Mouse (Mus musculus) liver, embryonic 13.5 days (tissue): ENCODE results near the gene Ptprb. TPM values are rescaled to one million over a fixed set of nuclear protein-coding genes. Genes with fewer than 3 reads are reported as not detected.

Experiments
- ATAC-seq: fragments of 200-750 bp; cut with Nextera tagmentation; 2 replicates; pipeline ENCODE4 v1.8.0; 2017; ENCODE audit warnings: low read depth, mild to moderate bottlenecking, moderate number of reproducible peaks, moderate library complexity
- DNase-seq: peaks from one replicate; pipeline ENCODE4 v3.0.0; 2022
- H3K27ac ChIP-seq: fragments of 300-500 bp; sonication (generic); 2 replicates; pipeline ENCODE4 v1.5.1; 2015; ENCODE audit warnings: moderate library complexity, mild to moderate bottlenecking, inconsistent platforms
- H3K27me3 ChIP-seq: fragments of 300-500 bp; sonication (generic); 2 replicates; pipeline ENCODE4 v1.6.1; 2015; ENCODE audit warnings: mild to moderate bottlenecking, inconsistent platforms
- H3K36me3 ChIP-seq: fragments of 300-500 bp; sonication (generic); 2 replicates; pipeline ENCODE4 v1.6.1; 2015; ENCODE audit warnings: mild to moderate bottlenecking, inconsistent platforms
- H3K4me1 ChIP-seq: fragments of 300-500 bp; sonication (generic); replicated peaks from 2 replicates; pipeline ENCODE4 v1.6.1; 2015; ENCODE audit warnings: inconsistent platforms
- H3K4me2 ChIP-seq: fragments of 300-500 bp; sonication (generic); 2 replicates; pipeline ENCODE4 v1.6.1; 2015; ENCODE audit warnings: inconsistent platforms, mild to moderate bottlenecking, moderate library complexity
- H3K4me3 ChIP-seq: fragments of 300-500 bp; sonication (generic); replicated peaks from 2 replicates; pipeline ENCODE4 v1.5.1; 2015; ENCODE audit warnings: mild to moderate bottlenecking, inconsistent platforms
- H3K9ac ChIP-seq: fragments of 300-500 bp; sonication (generic); 2 replicates; pipeline ENCODE4 v1.6.1; 2015; ENCODE audit warnings: mild to moderate bottlenecking, inconsistent platforms
- H3K9me3 ChIP-seq: fragments of 300-500 bp; sonication (generic); replicated peaks from 2 replicates; pipeline ENCODE4 v1.6.1; 2016; ENCODE audit warnings: inconsistent platforms
- WGBS: fragments of 180-500 bp; shearing (Covaris S2); methylation state at CpG from one replicate; pipeline ENCODE4 v1.1.7; 2015; ENCODE audit not compliant: insufficient replicate concordance; 5-methylcytosine and 5-hydroxymethylcytosine counted together
- polyA plus RNA-seq: library from polyadenylated mRNA; unstranded; fragments of >200 nt; fragmentation: Nextera tagmentation; extraction: Ambion mirVana; gene quantifications from 2 replicates; pipeline ENCODE4 v1.2.1, GENCODE M21; 2015

The Ptprb gene
- polyA plus RNA-seq, 1 experiment from 2014 or later = 1.2 TPM

DNA sequence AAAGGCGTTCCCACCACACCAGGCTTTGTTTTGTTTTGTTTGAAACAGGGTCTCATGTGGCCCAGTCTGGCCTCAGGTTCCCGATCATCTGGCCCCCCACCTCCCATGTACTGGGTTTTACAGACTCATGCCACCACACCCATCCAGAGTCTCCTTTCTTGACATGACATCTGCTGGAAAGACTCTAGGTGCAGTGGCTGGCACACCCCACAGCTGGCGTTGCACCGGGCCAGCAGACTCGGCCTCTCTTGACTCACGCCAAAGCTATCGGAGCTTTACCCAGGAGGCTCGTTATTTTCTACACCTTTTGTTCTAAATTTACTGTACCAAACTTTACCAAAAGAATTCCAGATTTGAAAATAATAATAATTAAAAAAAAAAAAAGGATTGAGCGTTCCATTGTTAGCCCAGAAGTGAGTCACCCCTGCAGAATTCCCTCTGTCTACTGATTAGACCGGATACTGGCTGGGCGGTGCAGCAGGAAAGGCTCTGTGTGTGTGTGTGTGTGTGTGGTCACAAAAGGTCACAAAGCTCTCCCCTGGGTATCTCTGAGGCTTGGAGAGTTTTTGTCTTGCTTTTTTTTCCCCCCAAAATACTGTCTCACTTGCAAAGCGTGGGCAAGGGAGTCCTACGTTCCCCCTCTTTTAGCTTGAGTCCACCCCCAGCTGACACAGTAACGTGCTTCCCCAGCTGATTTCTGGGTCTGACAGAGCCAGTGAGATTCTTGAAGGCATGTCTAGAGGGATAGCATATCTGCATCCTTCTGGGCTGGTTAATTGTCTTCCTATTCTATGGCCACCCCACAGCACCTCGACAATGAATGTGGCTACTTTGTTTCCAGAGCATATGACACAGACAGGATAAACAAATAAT lies 8.5 kb upstream of the Ptprb start:
- 44% methylated on average over 15 of the region's 15 CpGs for WGBS
- no peak overlapping the region; the same call in 1 of the 2 replicates for H3K27ac ChIP-seq

DNA sequence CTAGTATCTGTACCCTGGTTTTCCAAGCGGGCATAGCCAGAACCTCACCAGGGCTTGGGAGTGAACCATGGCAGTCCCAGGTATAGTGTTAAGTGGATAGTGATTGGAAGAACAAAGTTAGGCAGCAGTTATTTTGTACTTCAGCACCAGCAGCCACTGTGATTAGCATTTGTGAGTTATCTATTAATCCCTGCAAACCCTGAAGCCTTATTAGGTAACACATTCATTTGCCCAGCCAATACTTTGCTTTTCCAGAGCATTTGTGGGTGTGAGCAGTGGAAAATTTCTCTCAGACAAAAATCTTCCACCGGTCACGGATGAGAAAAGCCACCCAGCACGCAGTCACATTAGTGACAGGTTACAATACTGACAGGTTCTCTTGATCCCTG lies 7.9 kb upstream of the Ptprb start:
- DNase-seq = no peak
- Histone ChIP-seq H3K4me2 (no peak overlapping the region), H3K4me1 (peaks cover 14% of the 10 kb centered on the region), H3K9me3 (no peaks in the 10 kb centered on the region), H3K36me3 (no peaks in the 10 kb centered on the region), H3K4me3 (no peak overlapping the region), H3K27me3 (no peaks in the 10 kb centered on the region), H3K9ac (no peak overlapping the region), H3K27ac (no peak overlapping the region)
- ATAC-seq = peak; percentile 45
- WGBS = 40% methylated on average over 4 of the region's 4 CpGs

More for the DNA sequence above, 8.5 kb upstream of the Ptprb start:
- peak; percentile 57; the same call in 1 of the 2 replicates for ATAC-seq
- no peaks in the 10 kb centered on the region for H3K36me3 ChIP-seq
- no peaks in the 10 kb centered on the region for H3K27me3 ChIP-seq
- H3K9ac ChIP-seq = no peak overlapping the region
- H3K4me2 ChIP-seq = no peak overlapping the region
- no peaks in the 10 kb centered on the region for H3K9me3 ChIP-seq
- peaks cover 14% of the 10 kb centered on the region for H3K4me1 ChIP-seq
- no peak for DNase-seq
- H3K4me3 ChIP-seq = no peak overlapping the region

DNA sequence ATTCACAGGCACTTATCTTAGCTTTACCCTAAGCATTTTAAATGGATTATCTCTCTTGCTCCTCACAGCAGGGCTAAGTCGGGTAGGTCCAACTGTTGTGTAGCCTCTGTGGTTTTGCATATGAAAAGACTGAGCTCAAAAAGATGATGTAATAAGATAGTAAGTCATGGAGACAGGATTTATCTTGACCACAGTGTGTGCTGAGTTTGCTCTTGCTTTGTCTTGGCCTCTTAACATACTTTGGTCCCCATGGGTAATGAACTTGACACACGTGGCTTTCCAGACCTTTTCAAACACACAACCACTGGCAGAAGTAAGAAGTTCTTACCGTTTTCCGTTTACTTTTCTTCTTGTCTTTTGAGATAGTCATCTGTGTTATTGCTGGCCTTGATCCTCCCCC lies 7.0 kb upstream of the Ptprb start:
- no peak overlapping the region for H3K4me2 ChIP-seq
- ATAC-seq (no peak), DNase-seq (no peak)
- H3K4me3 ChIP-seq = no peak overlapping the region
- H3K4me1 ChIP-seq = peaks cover 14% of the 10 kb centered on the region
- H3K9me3 ChIP-seq = no peaks in the 10 kb centered on the region
- WGBS = 39% methylated on average over 4 of the region's 4 CpGs
- H3K27ac ChIP-seq = no peak overlapping the region
- no peaks in the 10 kb centered on the region for H3K36me3 ChIP-seq
- no peak overlapping the region for H3K9ac ChIP-seq
- no peaks in the 10 kb centered on the region for H3K27me3 ChIP-seq

DNA sequence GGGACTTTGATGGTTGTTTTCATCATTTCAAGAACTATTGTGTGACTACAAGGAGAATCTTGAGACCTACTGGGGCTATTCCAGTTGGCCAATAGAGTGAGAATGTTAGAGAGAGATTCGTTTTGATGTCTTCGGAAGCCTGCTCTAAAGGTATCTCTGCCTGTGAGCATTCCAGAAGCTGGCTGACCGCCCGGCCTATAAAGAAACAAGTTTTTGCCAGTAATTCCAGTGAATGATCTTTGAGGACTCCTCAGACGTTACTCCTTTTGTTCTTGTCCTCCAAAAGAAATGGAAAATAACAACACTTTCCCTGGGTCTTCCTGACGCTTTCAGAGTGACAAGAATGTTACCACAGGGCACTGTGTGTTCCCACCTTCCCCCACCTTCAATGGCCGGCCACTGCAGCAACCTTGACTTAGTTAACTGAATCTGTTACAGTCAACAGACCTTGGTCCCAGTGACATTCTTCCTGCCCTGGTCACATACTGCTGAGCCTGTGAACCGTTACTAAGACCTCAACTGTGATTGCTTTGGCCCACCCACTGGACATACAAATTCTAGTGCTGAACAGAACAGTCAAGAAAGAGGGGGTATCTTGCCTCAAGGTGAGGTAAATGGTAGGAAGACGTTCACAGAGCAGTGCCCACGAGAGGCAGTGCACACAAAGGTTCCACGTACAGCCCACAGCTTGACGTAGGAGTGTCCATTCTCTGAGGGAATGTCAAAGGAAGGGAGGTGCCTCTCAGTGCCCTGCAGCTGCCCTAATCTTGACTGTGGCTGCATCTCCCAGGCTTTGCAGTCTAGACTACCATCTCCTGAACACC lies 4.5 kb upstream of the Ptprb start:
- Histone ChIP-seq H3K4me2 (no peak overlapping the region), H3K9me3 (no peaks in the 10 kb centered on the region), H3K27me3 (no peaks in the 10 kb centered on the region), H3K4me1 (peaks cover 14% of the 10 kb centered on the region), H3K9ac (no peak overlapping the region), H3K27ac (no peak overlapping the region), H3K4me3 (no peak overlapping the region), H3K36me3 (no peaks in the 10 kb centered on the region)
- ATAC-seq = no peak
- DNase-seq = no peak
- WGBS = 58% methylated on average over 12 of the region's 12 CpGs

DNA sequence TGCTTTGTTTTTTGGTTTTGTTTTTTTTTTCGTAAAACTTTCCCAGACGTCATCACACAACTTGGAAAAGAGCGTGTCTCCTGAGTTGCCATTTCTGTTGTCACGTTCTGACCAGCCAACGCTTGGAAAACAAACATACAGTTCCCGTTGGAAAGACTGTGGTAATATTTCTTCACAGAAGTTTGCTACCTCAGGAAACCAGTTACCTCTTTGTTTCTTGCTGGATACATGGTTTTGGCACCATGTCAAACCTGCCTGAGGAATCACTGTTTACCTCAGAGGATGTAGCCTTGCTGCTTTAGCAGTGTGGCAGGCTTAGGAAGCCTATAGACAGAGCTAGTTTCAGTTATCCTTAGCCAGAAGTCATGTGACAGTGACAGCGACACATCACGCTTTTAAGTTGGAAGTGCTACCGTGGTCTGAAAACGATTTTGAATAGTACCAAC lies 3.8 kb upstream of the Ptprb start:
- no peaks in the 10 kb centered on the region for H3K9me3 ChIP-seq
- H3K4me3 ChIP-seq = no peak overlapping the region
- H3K9ac ChIP-seq = no peak overlapping the region
- H3K36me3 ChIP-seq = no peaks in the 10 kb centered on the region
- H3K4me2 ChIP-seq = no peak overlapping the region
- no peak overlapping the region for H3K27ac ChIP-seq
- ATAC-seq (no peak), DNase-seq (no peak)
- H3K4me1 ChIP-seq = peaks cover 14% of the 10 kb centered on the region
- no peaks in the 10 kb centered on the region for H3K27me3 ChIP-seq
- 71% methylated on average over 10 of the region's 10 CpGs for WGBS

DNA sequence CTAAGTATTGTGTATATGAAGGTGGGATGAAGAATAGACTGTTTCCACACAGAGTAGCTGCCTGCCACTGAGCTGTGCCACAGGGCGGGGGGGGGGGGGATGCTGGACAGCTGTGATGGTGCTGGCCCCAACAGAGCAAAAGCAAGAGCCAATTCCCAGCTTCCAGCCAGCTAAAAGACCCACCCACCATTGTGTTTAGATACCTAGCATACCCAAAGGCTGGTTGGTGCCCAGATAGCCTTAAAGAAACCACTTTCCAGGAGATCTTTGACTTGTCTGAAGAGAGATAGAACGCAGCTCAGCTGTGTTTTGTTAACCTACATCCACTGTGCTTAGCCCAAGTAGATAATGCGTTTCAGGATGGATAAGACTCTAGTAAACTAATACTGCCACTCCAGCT lies 3.2 kb upstream of the Ptprb start:
- Histone ChIP-seq H3K27ac (no peak overlapping the region), H3K9ac (no peak overlapping the region), H3K4me1 (peaks cover 11% of the 10 kb centered on the region), H3K4me3 (no peak overlapping the region), H3K9me3 (no peaks in the 10 kb centered on the region), H3K4me2 (no peak overlapping the region), H3K36me3 (no peaks in the 10 kb centered on the region), H3K27me3 (no peaks in the 10 kb centered on the region)
- no peak for ATAC-seq
- 47% methylated on average over 3 of the region's 3 CpGs for WGBS
- no peak for DNase-seq

DNA sequence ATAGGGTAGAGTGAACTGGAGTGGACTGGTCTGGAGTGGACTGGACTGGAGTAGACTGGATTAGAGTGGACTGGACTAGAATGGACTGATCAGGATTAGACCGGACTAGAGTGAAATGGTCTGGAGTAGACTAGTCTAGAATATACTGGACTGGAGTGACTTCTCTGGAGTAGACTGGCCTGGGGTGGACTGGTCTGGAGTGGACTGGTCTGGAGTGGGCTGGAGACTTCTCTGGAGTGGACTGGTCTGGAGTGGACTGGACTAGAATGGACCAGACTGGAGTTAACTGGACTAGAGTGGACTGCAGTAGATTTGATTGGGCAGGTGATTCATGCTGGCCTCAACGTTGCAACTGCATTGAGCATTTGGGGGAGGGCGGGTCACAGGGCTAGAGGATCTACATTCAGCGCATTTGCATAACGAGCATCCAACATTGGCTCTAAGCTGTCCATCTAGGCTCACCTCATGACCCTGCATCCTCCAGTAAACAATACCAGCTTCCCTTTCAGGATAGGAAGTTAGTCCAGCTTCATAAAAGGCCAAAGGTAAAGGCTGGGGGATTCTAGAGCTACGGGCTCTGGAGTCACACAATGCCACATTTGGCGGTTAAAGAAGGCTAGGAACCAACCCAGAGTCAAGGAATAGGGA lies 11.5 kb downstream of the Ptprb start:
- DNase-seq (no peak), ATAC-seq (no peak)
- no peaks in the 10 kb centered on the region for H3K36me3 ChIP-seq
- H3K9me3 ChIP-seq = no peaks in the 10 kb centered on the region
- no peak overlapping the region for H3K4me2 ChIP-seq
- H3K4me3 ChIP-seq = no peak overlapping the region
- H3K9ac ChIP-seq = no peak overlapping the region
- WGBS = 65% methylated on average over 7 of the region's 7 CpGs
- no peak overlapping the region for H3K27ac ChIP-seq
- peaks cover 6% of the 10 kb centered on the region; the same call in 1 of the 2 replicates for H3K4me1 ChIP-seq
- no peaks in the 10 kb centered on the region for H3K27me3 ChIP-seq

DNA sequence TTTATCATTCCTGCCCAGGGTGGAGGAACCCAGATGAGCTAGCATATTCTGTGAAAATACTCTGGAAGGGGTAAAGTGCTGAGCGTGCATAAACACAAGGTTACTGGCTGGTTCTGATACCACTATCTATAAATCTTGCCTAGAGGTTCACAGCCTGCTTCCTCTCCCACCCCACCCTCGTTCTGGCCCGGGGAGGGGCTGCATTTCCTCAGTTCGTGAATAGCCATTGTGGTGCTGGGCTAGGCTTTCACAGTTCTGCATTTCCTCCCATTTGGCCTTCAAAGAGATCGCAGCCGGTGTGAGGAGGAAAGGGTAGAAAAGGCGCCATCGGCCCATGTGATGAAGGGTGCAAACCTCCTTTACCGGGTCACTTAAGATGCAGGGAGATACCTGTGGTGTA lies 12.8 kb downstream of the Ptprb start:
- Histone ChIP-seq H3K36me3 (no peaks in the 10 kb centered on the region), H3K4me3 (no peak overlapping the region), H3K9me3 (no peaks in the 10 kb centered on the region), H3K9ac (no peak overlapping the region), H3K4me1 (peaks cover 6% of the 10 kb centered on the region; the same call in 1 of the 2 replicates), H3K27ac (no peak overlapping the region), H3K27me3 (no peaks in the 10 kb centered on the region), H3K4me2 (no peak overlapping the region)
- WGBS = 6% methylated on average over 9 of the region's 9 CpGs
- peak; percentile 13 for DNase-seq
- ATAC-seq = peak; percentile 50

DNA sequence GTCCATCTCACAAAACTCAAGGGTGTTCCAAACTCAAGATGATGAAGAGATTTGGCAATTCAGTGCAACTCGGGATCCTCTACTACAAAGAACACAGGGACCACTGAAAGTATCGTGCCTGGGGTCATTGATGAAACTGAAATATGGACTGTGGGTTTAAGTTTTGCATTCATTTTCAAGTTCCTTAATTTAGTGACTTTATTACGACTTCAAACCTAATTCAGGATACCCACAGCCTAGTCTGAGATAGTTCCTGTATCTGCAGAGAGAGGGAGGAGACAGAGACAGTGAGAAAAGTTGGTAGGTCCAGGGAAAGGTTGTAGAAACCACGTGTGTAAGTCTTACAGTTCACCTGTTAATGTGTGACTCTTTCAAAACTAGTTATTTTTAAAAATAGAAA lies 15.2 kb downstream of the Ptprb start:
- Histone ChIP-seq H3K27me3 (no peaks in the 10 kb centered on the region), H3K4me1 (peaks cover 6% of the 10 kb centered on the region; the same call in 1 of the 2 replicates), H3K9ac (no peak overlapping the region), H3K4me2 (no peak overlapping the region), H3K9me3 (no peaks in the 10 kb centered on the region), H3K4me3 (no peak overlapping the region), H3K27ac (no peak overlapping the region), H3K36me3 (no peaks in the 10 kb centered on the region)
- WGBS = 43% methylated on average over 4 of the region's 4 CpGs
- DNase-seq (no peak), ATAC-seq (no peak)

DNA sequence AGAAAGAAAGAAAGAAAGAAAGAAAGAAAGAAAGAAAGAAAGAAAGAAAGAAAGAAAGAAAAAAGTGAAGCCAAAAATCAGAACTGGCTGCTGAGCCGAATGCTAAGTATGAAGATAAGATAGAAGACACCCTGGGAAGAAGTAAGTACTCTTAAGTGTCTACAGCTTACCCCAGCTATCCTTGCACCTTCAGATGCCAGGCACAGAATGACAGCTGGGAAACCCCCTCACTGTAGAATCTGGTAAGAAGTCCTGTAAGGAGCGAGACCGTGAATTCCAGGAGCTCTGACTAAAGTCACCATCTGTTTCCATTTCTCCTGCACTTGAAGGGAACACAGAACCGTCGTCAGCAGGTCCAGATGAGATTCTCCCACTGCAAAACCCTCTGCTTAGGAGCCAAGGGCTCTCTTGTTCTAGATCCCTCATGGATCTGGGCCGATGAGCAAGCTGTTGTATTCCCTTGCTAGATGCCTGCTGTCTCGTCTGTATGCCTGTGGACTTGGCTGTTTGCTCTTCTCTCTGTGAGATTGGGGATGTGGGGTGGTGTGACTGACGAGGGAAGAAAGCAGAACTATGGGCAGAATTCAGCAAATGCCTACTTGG lies 15.9 kb downstream of the Ptprb start:
- Histone ChIP-seq H3K36me3 (no peaks in the 10 kb centered on the region), H3K4me2 (no peak overlapping the region), H3K9me3 (no peaks in the 10 kb centered on the region), H3K4me1 (peaks cover 6% of the 10 kb centered on the region; the same call in 1 of the 2 replicates), H3K27ac (no peak overlapping the region), H3K4me3 (no peak overlapping the region), H3K9ac (no peak overlapping the region), H3K27me3 (no peaks in the 10 kb centered on the region)
- WGBS = 41% methylated on average over 8 of the region's 8 CpGs
- DNase-seq (no peak), ATAC-seq (no peak)

DNA sequence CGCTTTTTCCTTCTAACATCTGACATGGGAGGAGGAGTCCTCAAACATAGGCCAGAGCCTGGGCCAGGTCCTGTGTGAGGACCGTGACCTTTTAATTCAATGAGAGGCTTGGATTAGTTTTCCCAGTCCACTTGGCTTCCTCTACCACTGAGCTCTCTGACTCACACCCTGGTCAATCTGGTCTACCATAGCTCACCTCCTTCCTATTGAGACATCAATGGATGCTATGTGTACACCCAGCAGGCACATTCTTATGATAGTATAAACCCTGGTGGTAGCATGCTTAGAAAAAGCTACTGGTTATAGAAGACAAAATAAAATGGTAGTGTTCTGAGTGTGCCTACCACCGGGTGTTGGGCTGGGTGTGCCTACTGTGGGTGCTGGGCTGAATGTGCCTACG lies 21.1 kb downstream of the Ptprb start:
- Histone ChIP-seq H3K4me2 (no peak overlapping the region), H3K36me3 (no peaks in the 10 kb centered on the region), H3K27me3 (peaks cover 18% of the 10 kb centered on the region), H3K4me1 (no peaks in the 10 kb centered on the region), H3K27ac (no peak overlapping the region), H3K9ac (no peak overlapping the region), H3K9me3 (no peaks in the 10 kb centered on the region), H3K4me3 (no peak overlapping the region)
- WGBS = 68% methylated on average over 4 of the region's 4 CpGs
- DNase-seq = no peak
- no peak for ATAC-seq
